ENCODE assay signal across 11 mouse cellular contexts in genomic region chr6:99261737-99262130, GRCm38 (mm10).
"Had no signal": no experiment of that assay in that cellular context is flagged by ENCODE, and none has a peak within 500 bp of the region (broad histone marks: within the 10 kb centered on the region; RNA-seq: fewer than 3 reads in every experiment).

No protein-coding gene starts in this region.

- ATAC-seq: liver, embryonic 12.5 days; midbrain, embryonic 15.5 days had no signal

- H3K36me3 ChIP-seq: limb, embryonic 10.5 days; liver, embryonic 12.5 days; lung, embryonic 15.5 days; midbrain, embryonic 15.5 days; neural tube, embryonic 12.5 days had no signal

- H3K27me3 ChIP-seq: liver, embryonic 12.5 days; lung, embryonic 15.5 days had no signal

- H3K4me3 ChIP-seq: layer of hippocampus, adult 2 months; limb, embryonic 10.5 days; liver, embryonic 12.5 days; lung, embryonic 15.5 days; midbrain, embryonic 15.5 days; neural tube, embryonic 12.5 days had no signal

- DNase-seq: kidney, adult 18-20 months; kidney, postnatal 10 days; kidney, postnatal 4 days; right cerebral cortex, postnatal 4 days had no signal

- H3K9ac ChIP-seq: liver, embryonic 12.5 days; lung, embryonic 15.5 days; midbrain, embryonic 15.5 days; neural tube, embryonic 12.5 days had no signal

- H3K9me3 ChIP-seq: limb, embryonic 10.5 days; liver, embryonic 12.5 days; lung, embryonic 15.5 days; midbrain, embryonic 15.5 days; neural tube, embryonic 12.5 days had no signal

- H3K27ac ChIP-seq: layer of hippocampus, adult 2 months; limb, embryonic 10.5 days; liver, embryonic 12.5 days; lung, embryonic 15.5 days; midbrain, embryonic 15.5 days; neural tube, embryonic 12.5 days had no signal

- H3K4me2 ChIP-seq: liver, embryonic 12.5 days; lung, embryonic 15.5 days; midbrain, embryonic 11.5 days; midbrain, embryonic 15.5 days; neural tube, embryonic 12.5 days had no signal
